Mouse (Mus musculus): ENCODE data around the gene Sult2b1. TPM values are rescaled to one million over a fixed set of nuclear protein-coding genes. Genes with fewer than 3 reads are reported as not detected.

The Sult2b1 gene
- total RNA-seq, 4 experiments from 2014 or later: not detected

DNA sequence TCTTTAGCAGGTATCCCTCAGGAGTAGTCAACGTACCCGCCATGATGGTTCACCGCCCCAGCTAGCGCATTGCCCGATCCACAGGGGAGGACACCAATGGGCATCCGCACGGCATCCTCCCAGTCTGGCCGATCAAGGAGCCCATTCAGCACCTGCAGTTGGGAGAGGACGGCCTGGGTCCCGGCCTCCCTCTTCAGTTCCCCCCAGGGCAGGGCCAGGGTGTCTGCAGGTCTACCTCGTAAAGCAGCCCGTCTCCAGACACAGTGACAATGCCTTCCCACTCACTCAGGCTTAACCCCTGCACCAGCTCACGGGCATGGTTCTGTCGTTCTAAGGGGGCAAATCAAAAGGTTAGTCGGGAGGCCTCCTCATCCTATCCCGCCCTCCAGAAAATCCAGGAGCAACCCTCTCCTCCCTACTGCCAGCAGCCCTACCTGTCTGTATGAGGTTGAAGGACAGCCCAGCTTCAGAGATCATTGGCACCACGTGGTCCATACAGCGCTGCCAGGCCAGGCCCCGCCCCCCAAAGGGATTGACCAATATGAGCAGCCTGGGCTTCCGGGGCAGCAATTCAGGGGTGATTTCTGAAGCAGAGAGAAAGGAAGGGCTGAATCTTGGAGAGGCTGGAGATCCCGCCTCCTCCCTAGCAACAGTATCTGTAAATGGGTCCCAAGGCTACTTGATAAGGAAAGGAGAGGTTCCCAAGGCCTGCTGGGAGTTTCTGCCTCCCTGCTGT lies 72.3 kb downstream of the Sult2b1 start:
- peak; percentile 71 to 78 for DNase-seq (ENCODE audit: low spot score in 2 of 2)

DNA sequence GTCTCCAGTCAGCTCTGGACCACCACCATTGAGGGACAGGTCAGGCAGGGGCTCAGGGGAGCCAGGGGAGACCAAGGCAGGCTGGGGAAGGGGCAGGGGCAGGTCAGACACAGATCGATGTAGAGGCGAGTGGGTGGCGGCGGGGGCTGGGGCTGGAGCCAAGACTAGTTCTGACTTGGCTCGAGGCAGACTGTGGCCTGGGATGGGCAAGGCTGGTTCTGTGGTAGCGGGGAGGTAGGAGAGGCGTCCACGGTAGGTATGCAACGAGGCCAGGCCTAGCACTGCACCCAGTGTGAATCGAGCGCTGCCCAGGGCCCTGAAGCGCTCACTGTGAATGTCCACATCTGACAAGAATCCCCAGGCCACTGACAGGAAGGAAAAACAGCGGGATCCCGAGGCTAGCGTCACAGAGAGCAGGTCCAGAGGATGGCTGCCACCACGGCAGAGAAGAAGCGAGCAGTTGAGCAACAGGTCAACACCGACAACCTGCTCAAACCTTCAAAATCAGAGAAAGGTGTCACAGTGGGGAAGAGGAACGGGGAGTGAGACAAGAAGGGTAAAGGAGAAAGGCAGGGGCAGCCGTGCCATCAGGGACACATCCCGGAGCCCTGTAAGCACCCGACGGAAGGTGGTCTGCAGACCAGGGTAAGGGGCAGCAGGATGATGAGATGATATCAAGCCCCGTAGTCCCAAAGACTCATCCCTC lies 73.0 kb downstream of the Sult2b1 start:
- DNase-seq (ENCODE audit: low spot score in 2 of 2): no peak

DNA sequence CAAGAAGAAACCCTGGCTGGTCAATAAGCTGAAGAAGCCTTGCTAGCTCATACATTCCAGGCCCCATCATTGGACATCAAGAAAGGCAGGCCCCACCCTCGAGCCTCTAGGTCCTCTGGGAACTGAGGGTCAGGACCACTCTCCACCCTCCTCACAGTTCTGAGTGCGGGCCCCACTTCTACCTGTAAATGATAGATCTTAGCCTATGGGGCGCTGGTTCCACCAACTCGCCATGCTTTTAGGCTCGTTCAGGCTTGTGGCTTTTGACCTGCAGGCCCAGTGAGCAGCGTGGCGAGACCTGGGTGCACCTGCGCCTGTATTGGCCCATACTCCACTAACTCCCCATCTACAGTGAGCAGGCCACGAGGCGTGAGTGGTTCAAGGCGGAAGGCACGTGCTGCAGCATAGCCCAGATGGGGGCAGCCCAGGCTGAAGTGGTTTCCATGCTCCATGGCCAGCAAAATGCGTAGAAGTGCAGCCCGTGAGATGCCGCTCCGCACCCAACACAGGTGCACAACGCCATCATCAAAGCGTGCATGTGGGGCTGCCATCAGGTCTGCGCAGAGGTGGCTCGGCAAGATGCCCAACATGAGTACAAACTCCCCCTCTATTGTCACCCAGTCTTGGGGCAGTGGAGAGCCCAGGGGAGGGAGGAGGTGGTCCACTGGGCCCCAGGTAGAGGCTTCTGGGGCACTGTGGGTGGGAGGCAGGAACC lies 73.8 kb downstream of the Sult2b1 start:
- DNase-seq (ENCODE audit: low spot score in 2 of 2): peak in 1 of 2 experiments; percentile 44

DNA sequence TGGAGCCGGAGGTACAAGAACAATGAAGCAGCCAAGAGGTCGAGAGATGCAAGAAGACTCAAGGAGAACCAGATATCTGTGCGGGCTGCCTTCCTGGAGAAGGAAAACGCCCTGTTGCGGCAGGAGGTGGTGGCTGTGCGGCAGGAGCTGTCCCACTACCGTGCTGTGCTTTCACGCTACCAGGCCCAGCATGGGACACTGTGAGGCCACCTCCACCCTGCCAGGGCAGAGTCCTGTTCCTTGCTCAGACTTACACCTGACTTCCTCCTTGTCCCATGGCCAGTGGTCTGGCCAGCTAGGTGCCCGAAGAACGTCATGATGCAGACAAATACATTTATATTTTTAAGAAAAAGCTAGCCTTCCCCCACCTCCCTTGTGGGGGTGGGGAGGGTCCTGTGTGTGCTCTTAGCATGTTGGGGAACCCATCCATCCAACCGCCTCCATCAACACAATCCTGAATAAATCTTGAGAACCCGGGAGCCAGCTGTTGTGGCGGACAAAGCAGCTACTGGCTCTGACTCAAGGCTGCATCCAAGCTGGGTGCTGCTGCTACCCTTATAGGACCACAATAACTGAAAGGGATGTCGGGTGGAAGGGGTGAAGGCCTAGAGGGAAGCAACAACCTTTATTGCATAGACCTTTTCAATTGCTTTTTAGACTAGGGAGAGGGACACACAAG lies 74.7 kb downstream of the Sult2b1 start:
- no peak for DNase-seq (ENCODE audit: low spot score in 2 of 2)

DNA sequence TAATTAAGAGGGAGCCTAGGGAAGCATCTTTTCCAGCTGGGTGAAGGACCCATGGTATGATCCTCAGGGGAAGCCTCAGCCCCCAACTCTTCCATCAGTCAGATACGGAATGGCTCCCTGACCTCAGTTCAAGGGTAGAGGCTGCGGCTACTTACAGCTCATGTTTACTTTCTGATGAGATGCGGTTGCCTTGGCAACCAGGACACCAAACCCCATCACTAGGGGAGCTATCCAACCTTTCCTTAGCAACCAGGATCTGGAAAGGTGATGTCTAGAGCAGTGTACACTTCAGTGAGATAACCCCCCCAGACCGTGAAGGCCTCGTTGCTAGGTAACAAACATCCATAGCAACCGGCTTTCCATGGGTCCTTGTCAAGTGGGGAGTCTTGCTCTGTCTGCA lies 75.4 kb downstream of the Sult2b1 start:
- DNase-seq (ENCODE audit: low spot score in 2 of 2): no peak

DNA sequence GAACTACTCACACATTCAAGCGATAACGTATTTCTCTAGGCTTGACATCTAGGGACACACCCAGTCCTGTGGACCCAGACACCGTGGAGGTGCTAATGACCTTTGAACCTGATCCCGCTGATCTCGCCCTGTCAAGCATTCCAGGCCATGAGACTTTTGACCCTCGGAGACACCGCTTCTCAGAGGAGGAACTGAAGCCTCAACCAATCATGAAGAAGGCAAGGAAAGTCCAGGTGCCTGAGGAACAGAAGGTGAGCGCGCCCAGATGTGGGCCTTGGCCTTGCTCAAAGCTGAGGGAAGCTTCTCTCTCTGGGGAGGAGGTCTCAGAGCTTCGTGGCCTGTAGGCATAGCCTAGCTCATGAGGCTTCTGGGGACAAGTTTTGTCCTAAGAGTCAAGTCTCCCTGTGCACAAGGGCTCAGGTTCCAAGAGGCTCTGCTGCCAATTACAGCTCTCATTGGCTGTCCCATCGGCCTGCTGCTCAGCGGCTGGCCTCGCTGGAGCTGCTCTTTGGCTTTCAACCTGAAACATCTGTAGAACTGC lies 76.2 kb downstream of the Sult2b1 start:
- peak; percentile 58 to 67 for DNase-seq (ENCODE audit: low spot score in 2 of 2)

DNA sequence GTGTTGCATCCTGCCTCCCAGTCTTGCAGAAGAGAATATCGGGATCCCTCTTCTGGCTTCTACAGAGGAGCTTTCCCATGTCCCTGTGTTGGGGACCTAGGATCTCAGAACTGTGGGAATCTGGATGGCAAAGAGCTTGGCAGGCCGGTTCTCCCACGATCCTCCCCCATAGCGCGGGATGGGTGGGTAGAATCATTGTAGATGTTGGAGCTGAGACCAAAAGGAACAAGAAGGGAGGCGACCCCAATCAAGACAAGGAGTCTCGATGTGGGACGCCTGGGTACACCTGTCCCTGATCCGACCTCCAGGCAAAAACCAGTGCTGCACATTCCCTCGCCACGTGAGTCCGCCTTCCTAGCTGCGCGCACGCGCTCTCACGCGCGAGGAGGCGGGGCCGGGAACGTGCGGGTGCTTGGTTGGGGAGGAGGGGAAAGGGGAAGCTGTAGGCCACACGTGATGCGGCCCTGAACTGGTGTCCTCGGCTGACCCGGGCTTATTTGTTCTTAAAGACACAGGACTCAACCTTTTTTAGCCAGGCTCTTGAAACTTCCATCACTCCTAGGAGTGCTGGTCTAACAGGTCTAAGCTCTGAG lies 77.0 kb downstream of the Sult2b1 start:
- peak; percentile 97 to 98 for DNase-seq (ENCODE audit: low spot score in 2 of 2)

DNA sequence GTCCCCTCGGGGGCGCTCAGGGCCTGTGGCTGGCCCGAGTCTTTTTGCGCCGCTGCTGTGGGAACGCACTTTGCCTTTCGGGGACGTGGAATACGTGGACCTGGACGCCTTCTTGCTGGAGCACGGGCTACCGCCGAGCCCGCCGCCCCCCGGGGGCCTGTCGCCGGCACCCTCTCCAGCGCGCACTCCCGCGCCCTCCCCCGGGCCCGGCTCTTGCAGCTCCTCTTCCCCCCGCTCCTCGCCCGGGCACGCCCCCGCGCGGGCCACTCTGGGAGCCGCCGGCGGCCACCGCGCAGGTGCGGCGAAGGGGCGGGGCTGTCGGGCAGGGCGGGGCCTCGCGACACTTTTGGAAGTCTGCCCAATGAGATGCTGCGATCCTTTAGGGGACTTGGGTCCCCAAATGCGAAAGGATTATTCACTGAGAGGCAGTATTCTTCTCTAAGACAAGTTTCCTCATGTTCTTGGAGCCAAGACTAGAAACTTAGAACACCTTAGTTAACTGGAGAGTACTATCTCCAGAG lies 77.7 kb downstream of the Sult2b1 start:
- DNase-seq (ENCODE audit: low spot score in 2 of 2): peak; percentile 90 to 92

DNA sequence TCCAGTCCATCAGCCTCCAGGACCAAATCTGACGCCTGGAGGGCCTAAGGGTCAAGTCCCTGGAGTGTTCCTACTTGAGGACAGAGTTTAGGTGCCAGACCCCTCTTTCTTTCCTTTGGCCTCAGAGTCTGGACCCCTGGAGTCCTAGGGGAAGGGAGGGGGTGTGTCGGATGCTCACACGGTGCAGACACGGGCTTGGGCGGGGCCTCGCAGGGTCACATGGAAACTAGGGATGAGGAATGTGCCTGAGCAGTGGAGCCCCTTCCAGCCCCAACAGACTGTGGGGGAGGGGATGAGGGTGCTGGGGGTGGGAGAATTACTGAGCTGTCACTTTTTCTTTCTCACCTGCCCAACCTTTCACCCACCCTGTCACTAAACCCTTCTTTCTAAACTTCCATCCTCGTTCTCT lies 78.6 kb downstream of the Sult2b1 start:
- peak; percentile 95 for DNase-seq (ENCODE audit: low spot score in 2 of 2)

DNA sequence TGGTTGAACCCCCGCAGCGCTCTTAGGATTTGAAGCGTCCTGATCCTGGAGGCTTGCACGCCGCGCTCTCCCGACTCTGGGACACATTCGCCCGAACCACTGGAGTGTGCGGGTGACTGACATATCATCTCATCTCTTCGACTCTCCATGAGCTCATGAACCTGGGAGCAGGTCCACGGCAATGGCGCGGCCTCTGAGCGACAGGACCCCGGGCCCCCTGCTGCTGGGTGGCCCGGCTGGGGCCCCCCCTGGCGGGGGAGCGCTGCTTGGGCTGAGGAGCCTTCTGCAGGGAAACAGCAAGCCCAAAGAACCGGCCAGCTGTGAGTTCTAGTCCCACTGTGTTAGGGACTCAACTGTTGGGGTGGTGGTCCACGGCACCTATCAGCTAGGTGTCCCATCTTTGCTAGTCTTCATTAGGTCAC lies 79.0 kb downstream of the Sult2b1 start:
- DNase-seq (ENCODE audit: low spot score in 2 of 2): peak in 1 of 2 experiments; percentile 39

DNA sequence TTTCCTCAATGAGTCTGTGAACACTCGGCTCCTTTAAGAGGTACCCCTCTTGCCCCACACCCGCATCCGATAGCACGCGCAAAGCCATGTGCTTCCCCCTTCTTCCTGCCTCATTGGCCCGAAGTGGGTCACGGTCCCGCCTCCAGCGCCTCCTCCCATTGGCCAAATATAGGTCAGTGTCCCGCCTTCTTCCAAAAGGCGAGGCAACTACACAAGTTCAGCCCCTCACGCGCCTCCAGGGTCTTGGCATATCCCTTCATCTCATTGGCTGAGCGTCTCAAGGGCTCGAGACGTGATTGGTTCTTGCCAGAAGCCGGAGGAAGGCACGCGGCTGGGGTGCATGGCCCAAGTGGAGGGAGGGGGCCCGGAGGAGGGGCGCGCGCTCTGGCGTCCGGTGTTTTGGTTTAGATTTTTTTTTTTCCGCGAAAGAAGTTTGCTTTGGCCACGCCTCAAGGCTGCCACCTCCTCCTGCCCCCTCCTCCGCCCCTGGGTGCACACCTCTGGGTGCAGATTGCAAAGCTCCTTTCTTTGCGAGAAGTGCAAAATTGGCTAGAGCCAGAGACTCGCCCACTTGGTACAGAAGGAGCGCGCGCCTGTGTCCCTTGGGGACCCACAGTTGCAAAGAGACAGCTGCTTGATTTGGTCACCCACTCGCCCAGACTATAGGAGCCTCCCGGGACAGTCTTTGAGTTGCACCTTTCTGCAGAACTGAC lies 79.6 kb downstream of the Sult2b1 start, which contains the start of gene Dbp:
Gene Dbp, plus strand, starts transcription at position 359 of the 713 bp plus-strand sequence.
- DNase-seq (ENCODE audit: low spot score in 2 of 2): peak; percentile 99 to 100

DNA sequence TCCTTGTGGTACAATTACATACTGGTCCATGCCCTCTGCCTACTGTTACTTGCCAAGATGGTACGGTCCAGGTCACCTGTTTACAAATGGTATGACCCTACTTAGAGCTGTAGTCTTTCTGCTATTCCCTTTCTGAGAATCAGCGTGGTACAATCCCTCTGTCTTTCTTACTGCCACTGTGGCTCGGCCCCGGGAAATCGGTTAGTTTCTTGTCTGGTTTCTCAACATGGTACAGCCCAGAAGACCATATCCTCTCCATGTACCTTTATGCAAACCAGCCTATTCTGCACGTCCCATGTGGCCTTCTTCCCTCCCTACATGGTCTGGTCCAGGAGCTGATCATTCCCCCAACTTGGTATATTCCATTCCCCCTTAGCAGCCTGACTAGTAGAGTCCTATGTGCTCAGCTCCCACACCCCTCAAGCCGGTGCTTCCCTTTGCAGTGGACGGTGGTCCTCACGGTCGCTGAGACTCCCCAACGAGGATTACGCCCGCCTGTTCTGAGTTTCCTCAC lies 80.4 kb downstream of the Sult2b1 start:
- peak; percentile 61 to 71 for DNase-seq (ENCODE audit: low spot score in 2 of 2)

DNA sequence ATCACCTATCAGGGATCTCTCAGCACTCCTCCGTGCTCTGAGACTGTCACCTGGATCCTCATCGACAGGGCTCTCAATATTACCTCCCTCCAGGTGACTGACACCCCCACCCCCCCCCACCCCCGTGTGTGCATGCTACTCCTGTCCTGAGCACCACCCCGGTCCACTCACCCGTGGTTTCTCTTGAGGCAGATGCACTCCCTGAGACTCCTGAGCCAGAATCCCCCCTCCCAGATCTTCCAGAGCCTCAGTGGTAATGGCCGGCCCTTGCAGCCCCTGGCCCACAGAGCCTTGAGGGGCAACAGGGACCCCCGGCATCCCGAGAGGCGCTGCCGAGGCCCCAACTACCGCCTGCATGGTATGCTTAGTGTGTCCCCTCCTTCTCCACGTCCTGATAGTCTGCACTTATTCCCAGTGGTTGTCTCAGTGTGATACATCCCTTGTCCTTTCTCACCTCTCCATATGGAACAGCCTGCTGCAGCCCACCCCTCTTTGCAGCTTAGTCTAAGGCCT lies 80.9 kb downstream of the Sult2b1 start:
- peak in 1 of 2 experiments; percentile 34 for DNase-seq (ENCODE audit: low spot score in 2 of 2)

DNA sequence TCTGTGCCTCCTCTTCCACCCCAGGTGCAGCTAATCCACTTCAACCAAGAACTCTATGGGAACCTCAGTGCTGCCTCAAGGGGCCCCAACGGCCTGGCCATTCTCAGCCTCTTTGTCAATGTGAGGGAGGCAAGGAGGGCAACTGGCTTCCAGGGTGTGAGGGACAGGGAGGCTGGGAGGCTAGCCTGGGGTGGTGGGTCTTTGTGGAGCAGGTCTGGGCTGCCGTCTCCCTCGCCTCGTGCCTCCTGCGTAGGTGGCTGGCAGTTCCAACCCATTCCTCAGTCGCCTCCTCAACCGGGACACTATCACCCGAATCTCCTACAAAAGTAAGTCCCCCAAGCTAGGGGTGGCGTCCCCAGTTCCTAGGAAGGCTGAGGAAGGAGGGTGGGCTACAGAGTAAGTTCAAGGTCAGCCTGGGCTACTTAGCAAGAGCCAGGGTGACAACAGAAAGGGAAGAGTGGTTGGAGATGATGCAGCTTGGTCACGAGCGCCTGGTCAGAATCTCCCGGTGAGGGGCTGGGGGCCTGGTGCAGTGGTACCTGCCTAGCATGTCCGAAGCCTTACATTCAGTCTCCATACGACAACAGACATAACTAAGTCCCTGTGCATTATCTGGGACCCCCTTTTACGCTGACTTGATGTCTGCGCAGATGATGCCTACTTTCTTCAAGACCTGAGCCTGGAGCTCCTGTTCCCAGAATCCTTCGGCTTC lies 81.5 kb downstream of the Sult2b1 start:
- DNase-seq (ENCODE audit: low spot score in 2 of 2): no peak

DNA sequence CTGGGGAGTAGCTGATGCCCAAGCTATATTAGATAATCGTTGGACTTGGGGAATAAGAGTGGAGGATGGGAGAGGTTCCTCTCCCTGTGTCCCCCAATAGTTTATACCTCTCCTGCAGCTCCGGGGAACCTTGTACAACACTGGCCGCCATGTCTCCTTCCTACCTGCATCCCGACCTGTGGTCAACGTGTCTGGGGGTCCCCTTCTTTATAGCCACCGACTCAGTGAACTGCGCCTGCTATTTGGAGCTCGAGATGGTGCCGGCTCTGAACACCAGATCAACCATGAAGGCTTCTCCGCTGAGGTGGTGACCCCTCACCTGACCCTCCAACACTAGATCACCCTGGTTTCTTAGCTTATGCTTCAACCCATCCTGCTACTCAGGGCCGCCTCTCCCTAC lies 82.2 kb downstream of the Sult2b1 start:
- DNase-seq (ENCODE audit: low spot score in 2 of 2): no peak

DNA sequence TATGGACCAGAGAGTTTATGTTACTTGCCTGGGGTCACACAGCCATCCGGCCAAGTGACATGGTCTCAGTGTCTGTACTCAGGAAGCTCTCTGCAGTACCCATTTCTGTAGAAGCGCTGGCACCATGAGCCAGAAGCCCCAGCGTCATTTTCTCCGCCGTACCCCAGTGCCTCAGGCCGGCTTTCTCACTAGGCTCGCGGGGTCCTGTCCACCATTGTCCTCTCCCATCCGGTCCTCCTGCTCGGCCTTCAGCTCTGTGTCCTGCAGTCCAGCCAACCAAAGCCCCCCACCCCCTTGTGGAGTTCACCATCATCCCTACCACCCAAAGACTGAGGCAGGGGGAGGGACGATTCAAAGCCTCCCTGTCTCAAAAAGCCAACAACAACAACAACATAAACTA lies 82.9 kb downstream of the Sult2b1 start:
- DNase-seq (ENCODE audit: low spot score in 2 of 2): no peak

DNA sequence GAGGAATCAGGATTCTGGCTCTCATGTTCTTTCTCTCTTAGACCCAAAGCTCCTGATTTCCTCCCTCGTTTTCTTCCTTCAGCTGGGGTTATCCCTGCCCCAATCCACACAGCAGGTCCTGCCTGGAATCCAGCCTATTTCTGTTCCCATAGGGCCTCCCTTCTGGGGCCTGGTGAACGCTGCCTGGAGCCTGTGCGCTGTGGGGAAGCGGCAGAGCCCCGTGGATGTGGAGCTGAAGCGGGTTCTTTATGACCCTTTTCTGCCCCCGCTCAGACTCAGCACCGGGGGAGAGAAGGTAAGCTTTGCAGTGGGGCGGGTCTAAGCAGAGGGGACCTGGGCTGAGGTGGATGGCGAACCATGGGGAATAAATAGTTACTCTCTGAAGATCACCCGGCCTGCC lies 83.4 kb downstream of the Sult2b1 start:
- DNase-seq (ENCODE audit: low spot score in 2 of 2): no peak

DNA sequence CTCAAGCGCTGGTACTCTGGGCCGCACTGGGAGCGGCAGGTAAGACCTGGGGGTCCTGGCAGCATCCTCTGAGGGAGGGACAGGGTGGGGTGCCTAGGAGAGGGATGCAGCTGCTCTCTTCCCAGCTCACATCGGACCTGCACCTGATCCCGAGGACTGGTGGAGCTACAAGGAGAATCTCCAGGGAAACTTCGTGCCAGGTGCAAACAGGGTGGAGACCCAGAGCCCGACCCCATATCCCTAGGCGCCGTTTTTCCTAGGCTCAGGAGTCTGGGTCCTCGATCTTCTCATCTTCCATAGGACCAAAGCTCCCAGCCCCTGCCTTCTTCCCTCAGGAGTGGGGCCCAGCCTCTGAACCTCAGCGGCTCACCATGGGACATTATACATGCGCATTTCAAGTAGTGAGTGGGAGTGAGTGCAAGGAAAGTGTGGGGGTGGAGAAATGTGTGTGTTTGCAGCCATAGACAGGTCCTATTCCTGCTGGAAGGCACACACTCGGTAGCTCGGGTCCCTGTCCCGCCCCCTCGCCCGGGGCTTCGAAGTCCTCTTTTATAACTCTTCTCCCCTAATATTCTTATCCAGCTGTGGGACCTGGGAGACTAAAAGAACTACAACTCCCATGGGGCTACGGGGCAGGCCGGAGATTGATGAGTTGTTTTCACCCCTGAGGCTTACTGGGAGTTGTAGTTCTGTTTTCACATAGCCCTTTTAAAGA lies 84.0 kb downstream of the Sult2b1 start:
- peak; percentile 76 for DNase-seq (ENCODE audit: low spot score in 2 of 2)
